Mouse (Mus musculus): ENCODE measurements around the gene Pafah1b1.
A peak's percentile ranks its signal among the peaks of the same experiment; 100 is the strongest.

- TF ChIP-seq CTCF (IDR thresholded peaks at IDR 0.05; ENCODE audit: borderline replicate concordance, insufficient read depth, low read length) (no peak), POLR2A (IDR thresholded peaks at IDR 0.05; ENCODE audit: low read depth, low read length) (peak; percentile 80)
Measured at GRCm38 (mm10) chr11:74723357-74724234, 874 bp downstream of the Pafah1b1 start.

All from embryonic fibroblast, embryonic 13.5 days (primary cell).